Mouse (Mus musculus) kidney, adult 2 months (tissue): Measurements from ENCODE around the gene Bsn. TPM values are rescaled to one million over a fixed set of nuclear protein-coding genes. Genes with fewer than 3 reads are reported as not detected.

ENCODE experiments used
- DNase-seq: peaks from one replicate; pipeline ENCODE4 v3.0.0; 2021
- H3K27ac ChIP-seq: fragments of 200-500 bp; 2 replicates; pipeline ENCODE4 v1.5.1; 2012; ENCODE audit warnings: low read depth, low read length, control low read depth, inconsistent platforms; ENCODE audit not compliant: insufficient read depth
- H3K27me3 ChIP-seq: fragments of 200-500 bp; replicated peaks from 2 replicates; pipeline ENCODE4 v1.6.1; 2012; ENCODE audit warnings: mild to moderate bottlenecking, moderate library complexity, low read length, inconsistent platforms; ENCODE audit not compliant: control insufficient read depth, insufficient read depth
- H3K36me3 ChIP-seq: fragments of 200-500 bp; 2 replicates; pipeline ENCODE4 v1.6.1; 2012; ENCODE audit warnings: mild to moderate bottlenecking, moderate library complexity, low read length, inconsistent platforms; ENCODE audit not compliant: control insufficient read depth, insufficient read depth
- H3K4me1 ChIP-seq: fragments of 200-500 bp; 2 replicates; pipeline ENCODE4 v1.6.1; 2011; ENCODE audit warnings: low read length; ENCODE audit not compliant: control insufficient read depth, insufficient read depth
- H3K4me3 ChIP-seq: fragments of 200-500 bp; 2 replicates; pipeline ENCODE4 v1.5.1; 2011; ENCODE audit warnings: mild to moderate bottlenecking, low read depth, low read length, control low read depth; ENCODE audit not compliant: insufficient read depth
- CTCF ChIP-seq: fragments of 200-500 bp; conservative IDR thresholded peaks from 2 replicates; pipeline ENCODE4 v1.5.1; 2011; ENCODE audit warnings: low read depth, mild to moderate bottlenecking, control low read depth, low read length, moderate library complexity, mixed read lengths; ENCODE audit not compliant: insufficient read depth, insufficient read length
- POLR2A ChIP-seq: fragments of 200-500 bp; IDR thresholded peaks from one replicate; pipeline ENCODE4 v1.6.1; 2011; ENCODE audit warnings: low read depth, low read length, control low read depth
- WGBS: fragments of 180-500 bp; shearing (Covaris S2); methylation state at CpG from one replicate; pipeline ENCODE4 v1.1.7; 2018; 5-methylcytosine and 5-hydroxymethylcytosine counted together
- polyA plus RNA-seq: library from polyadenylated mRNA; depleted of rRNA; stranded (reverse); fragments of >200 nt; gene quantifications from 2 replicates; pipeline ENCODE4 v1.2.3, GENCODE M21; 2012; rRNA removed

Gene Bsn
- polyA plus RNA-seq = 0.15 and 0.17 TPM in 2 replicates

GRCm38 (mm10) chr9:108189787-108190679, at the start of gene Bsn:
TSS of gene Bsn (minus strand) at chr9:108190384.
- no peaks in the 10 kb centered on the region for H3K27me3 ChIP-seq
- H3K27ac ChIP-seq = no peak within 1 kb of the TSS
- DNase-seq = peak; percentile 51
- no peak for TF ChIP-seq CTCF
- TF ChIP-seq POLR2A = no peak
- H3K4me3 ChIP-seq = peak within 1 kb of the TSS; percentile 47
- H3K36me3 ChIP-seq = no peaks in the 10 kb centered on the region
- WGBS = 2% methylated on average over 88 of the region's 91 CpGs
- no peaks in the 10 kb centered on the region for H3K4me1 ChIP-seq

- H3K36me3 ChIP-seq = no peaks in the 10 kb centered on the region; the same call in 1 of the 2 replicates
- peak overlapping the region; percentile 43; the same call in 1 of the 2 replicates for H3K27ac ChIP-seq
- peaks cover 3% of the 10 kb centered on the region; the same call in 1 of the 2 replicates for H3K4me1 ChIP-seq
- H3K4me3 ChIP-seq = no peak overlapping the region
- no peaks in the 10 kb centered on the region for H3K27me3 ChIP-seq
- 40% methylated on average over 5 of the region's 5 CpGs for WGBS
- no peak for DNase-seq
- no peak for TF ChIP-seq CTCF
- TF ChIP-seq POLR2A = no peak
Measured at GRCm38 (mm10) chr9:108239951-108240350, 49.8 kb upstream of the Bsn start.

- Histone ChIP-seq H3K27ac (no peak overlapping the region), H3K36me3 (no peaks in the 10 kb centered on the region; the same call in 1 of the 2 replicates), H3K27me3 (no peaks in the 10 kb centered on the region), H3K4me3 (no peak overlapping the region), H3K4me1 (peaks cover 3% of the 10 kb centered on the region; the same call in 1 of the 2 replicates)
- TF ChIP-seq CTCF = no peak
- WGBS = 69% methylated on average over 3 of the region's 3 CpGs
- DNase-seq = no peak
Measured at GRCm38 (mm10) chr9:108238831-108239230, 48.6 kb upstream of the Bsn start.

GRCm38 (mm10) chr9:108238402-108238801, 48.2 kb upstream of the Bsn start:
- WGBS = 79% methylated on average over 2 of the region's 2 CpGs
- H3K4me1 ChIP-seq = peaks cover 3% of the 10 kb centered on the region; the same call in 1 of the 2 replicates
- H3K36me3 ChIP-seq = no peaks in the 10 kb centered on the region; the same call in 1 of the 2 replicates
- TF ChIP-seq CTCF = no peak
- TF ChIP-seq POLR2A = no peak
- no peak overlapping the region for H3K27ac ChIP-seq
- no peak overlapping the region for H3K4me3 ChIP-seq
- no peaks in the 10 kb centered on the region for H3K27me3 ChIP-seq
- DNase-seq = no peak

DNA sequence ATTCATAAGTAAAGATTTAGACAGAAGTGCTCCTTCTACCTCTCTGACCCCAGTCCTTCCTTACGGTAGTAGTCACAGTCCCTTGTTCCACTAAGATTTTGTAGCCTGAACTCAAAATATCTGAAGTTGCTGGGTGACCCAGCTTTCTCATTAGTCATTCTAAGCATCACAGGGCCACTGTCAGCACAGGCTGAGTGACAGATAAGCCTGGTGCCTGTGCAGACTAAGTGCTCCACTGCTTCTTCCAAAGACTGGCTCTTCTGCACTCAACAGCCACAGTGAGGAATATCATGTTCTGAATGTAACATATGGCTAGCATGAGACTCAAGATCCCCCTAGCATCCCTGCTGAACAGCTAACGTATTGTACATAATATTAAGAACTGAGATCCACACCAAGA, 44.5 kb upstream of the Bsn start:
- TF ChIP-seq CTCF (no peak), POLR2A (no peak)
- Histone ChIP-seq H3K27ac (no peak overlapping the region), H3K4me3 (no peak overlapping the region), H3K27me3 (no peaks in the 10 kb centered on the region), H3K36me3 (no peaks in the 10 kb centered on the region), H3K4me1 (peaks cover 8% of the 10 kb centered on the region; the same call in 1 of the 2 replicates)
- no peak for DNase-seq
- 85% methylated on average over 2 of the region's 2 CpGs for WGBS

- no peaks in the 10 kb centered on the region for H3K27me3 ChIP-seq
- WGBS = 63% methylated on average over 2 of the region's 2 CpGs
- no peak overlapping the region for H3K27ac ChIP-seq
- no peak overlapping the region for H3K4me3 ChIP-seq
- H3K36me3 ChIP-seq = no peaks in the 10 kb centered on the region
- DNase-seq = no peak
- TF ChIP-seq CTCF (no peak), POLR2A (no peak)
- peaks cover 11% of the 10 kb centered on the region for H3K4me1 ChIP-seq
Measured at GRCm38 (mm10) chr9:108232908-108233307, 42.7 kb upstream of the Bsn start.

GRCm38 (mm10) chr9:108227911-108228649, 37.9 kb upstream of the Bsn start:
- Histone ChIP-seq H3K27ac (peak overlapping the region; percentile 96), H3K27me3 (no peaks in the 10 kb centered on the region), H3K36me3 (no peaks in the 10 kb centered on the region), H3K4me1 (peaks cover 33% of the 10 kb centered on the region), H3K4me3 (no peak overlapping the region)
- peak; percentile 45 for DNase-seq
- TF ChIP-seq CTCF = no peak
- TF ChIP-seq POLR2A = no peak
- 8% methylated on average over 2 of the region's 2 CpGs for WGBS
